Mouse (Mus musculus): ENCODE results near the gene Sugp2.

Gene Sugp2

DNA sequence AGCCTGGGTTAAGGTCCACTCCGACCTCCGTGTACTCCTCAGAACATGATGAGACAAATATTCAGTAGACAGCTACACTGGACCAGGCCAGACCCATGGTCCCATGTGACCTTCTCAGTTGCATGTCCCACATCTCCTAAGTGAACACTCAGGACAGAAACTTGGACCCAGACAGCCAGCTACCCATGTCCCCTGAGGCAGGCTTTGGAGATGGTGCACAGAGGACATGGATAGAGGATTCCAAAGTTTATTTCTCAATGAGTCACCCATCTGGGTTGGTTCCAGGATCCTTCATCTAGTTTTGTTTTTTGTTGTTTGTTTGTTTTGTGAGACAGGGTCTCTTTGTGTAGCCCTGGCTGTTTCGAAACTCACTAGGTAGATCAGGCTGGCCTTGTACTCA lies 13.1 kb upstream of the Sugp2 start:
- no peak for DNase-seq

DNA sequence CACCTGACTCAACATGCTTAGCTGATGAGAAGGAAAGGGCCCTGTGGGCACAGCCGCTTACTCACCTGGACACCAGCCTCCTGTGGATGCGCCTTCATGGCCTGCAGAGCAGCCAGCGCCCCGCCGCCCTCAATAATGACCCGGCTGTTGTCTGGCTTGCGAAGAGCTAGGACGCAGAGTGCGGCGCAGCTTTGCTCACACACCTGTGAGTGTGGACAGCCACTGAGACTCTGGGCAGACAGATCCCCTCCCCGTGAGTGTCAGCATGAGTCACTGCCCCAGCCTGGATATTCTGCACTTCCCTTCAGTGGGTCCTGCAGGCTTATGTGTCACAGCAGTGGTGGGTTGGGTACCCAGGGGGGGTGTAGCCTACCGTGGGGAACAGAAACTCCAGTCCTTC lies 12.0 kb upstream of the Sugp2 start:
- no peak for DNase-seq

DNA sequence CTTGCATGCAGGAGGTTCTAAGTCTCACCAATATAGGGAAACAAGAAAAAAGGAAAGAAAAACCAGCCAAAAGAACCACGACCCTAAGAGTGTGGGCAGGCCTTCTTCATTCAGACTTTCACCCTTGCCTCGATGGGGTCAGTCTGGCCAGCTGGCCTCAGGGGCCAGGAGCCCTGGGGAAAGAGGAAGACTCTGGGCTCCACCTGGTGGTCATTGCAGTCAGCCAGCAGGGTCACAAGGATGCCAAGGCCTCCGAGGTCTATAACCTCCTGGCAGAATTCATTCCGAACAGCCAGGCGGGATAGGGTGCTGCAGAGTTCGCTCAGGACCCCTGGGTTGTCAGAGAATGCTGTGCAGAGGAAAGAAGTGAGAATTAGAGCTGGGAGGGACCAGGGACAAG lies 10.7 kb upstream of the Sugp2 start:
- peak; percentile 80 to 87 for DNase-seq

DNA sequence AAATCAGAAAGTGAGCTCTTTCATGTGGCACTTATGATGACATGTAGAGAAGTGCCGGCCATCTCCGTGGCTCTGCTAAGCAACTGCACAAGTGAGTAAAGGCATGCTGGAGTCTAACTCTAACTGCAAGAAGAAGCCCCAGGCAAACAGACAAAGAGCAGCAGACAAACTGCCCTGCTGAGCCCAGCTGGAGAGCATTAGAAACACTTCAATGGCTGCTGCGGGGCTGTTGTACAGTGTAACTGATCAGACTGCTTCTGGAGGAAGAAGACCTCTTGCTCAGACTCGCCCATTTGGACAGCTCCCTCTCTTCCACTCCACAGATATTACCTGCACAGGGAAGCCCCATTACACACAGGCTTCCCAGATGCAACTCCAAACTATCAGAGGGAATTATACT lies 6.0 kb upstream of the Sugp2 start:
- no peak for DNase-seq

DNA sequence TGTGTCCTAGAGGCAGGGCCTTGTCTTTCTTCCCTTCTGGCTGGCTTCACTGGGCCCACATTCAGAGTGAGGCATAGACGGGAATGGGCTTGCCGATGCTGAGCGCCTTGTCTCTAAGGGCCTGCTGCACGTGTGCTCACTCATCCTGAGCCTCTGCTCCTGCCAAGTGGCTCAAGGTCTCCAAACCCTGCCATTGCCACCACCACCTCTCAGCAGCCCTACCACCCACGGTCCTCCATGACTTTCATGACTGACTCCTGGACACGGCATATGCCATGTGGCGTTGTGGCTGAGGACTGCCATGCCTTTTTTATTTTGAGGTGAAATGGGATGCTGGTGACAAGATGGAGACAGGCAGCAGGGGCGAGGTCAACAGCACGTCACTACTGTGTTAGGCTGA lies 3.2 kb upstream of the Sugp2 start:
- DNase-seq = no peak

DNA sequence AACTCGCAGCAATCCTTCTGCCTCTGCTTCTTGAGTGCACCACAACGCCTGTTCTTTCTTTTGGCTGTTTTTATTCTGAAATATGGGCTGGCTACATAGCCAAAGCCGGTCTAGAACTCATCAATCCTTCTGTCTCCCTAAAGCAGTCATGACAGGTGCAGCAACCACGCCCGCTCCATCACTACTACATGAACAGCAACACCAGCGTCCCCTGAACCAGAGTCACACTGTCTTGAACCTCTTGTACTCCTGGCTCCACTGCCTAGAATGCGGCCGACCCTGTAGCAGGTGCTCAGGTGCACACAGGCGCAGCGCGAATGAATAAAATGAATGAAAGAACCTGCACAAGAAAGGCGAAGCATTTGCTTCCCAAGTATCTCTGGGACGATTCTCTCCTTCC lies 420 bp upstream of the Sugp2 start:
- no peak for DNase-seq

DNA sequence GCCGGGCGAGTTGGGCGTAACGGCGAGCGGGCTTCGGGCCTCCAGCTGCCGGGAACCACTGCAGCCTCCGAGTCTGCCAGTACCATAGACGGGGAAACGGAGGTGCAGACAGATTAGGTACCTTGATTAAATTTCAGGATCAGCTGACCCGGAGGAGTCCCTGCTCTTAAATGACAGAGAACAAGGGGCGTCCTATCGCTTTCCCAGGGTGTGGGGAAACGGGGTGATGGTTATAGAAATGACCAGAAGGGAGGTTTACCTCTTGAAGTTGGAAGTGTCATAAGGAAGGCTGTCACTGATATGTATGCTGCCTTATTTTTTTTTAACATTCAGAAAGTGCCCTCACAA lies 729 bp downstream of the Sugp2 start:
- no peak for DNase-seq

DNA sequence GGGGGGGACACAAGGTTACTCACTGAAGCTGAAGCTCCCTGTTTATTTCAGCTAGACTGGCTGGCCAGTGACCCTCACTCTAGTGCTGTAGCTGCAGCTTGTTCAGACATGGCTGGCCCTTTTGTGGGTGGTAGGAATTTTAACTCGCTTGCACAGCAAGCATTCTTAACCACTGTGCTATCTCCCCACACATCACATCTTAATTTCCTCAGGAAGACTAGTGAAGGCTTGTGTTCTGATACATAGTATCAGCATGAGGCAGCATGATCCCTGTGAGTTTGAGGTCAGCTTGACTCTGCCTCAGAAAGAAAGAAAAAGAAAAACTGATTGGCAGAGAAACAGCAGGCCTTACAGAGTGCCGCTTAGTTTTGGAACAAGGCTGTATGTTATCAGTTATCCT lies 3.8 kb downstream of the Sugp2 start:
- no peak for DNase-seq

DNA sequence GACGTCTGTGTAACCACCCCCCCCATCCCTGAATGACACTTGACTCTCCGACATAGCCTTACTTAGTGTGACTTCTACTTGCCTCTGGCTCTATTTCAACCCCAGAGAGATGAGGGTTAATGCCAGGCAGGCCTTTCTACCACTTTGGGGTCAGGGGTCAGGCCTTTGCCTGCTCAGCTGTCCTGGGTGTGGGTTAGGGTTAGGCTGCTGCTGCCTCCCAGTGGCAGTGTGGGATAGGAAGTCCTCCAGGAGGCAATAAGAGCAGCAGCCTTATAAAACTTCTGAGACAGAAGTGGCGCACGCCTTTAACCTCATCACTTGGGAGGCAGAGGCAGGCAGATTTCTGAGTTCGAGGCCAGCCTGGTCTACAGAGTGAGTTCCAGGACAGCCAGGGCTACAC lies 6.6 kb downstream of the Sugp2 start:
- DNase-seq = peak in 1 of 2 experiments; percentile 30

DNA sequence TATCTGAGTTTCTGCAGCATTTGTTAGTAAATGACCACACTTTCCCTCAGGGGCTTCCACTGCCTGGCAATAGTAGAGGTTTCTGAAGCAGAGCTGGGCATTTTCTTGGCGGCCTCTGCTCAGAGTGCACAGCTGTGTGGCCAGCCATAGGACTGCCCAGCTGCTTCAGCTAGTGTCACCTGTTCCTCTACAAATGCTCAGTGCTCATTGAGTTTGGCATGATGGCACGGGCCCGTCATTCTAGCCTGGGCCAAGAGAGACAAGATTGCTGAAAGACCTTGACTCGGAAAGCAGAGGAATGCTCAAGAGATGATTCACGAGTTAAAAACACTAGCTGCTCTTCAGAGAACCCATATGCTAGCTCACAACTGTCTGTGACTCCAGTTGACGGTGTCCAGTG lies 12.6 kb downstream of the Sugp2 start:
- no peak for DNase-seq

DNA sequence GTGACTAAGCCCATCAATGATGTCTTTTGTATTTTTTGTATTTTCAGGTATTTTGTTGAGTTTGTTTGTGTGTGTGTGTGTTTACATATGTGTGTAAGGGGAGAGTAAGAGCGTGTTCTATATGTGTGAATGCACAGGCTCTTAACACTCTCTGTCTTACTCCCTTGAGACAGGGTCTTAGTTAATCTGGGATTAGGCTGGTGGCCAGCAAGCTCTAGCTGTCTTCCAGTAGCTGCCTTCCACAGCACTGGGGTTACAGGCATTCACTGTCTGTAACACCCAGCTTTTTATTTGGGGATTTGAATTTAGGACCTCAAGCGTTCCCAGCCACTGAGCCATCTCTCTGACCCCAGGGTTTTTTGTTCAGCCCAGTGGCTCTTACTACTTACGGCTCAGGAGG lies 13.8 kb downstream of the Sugp2 start:
- DNase-seq = no peak

DNA sequence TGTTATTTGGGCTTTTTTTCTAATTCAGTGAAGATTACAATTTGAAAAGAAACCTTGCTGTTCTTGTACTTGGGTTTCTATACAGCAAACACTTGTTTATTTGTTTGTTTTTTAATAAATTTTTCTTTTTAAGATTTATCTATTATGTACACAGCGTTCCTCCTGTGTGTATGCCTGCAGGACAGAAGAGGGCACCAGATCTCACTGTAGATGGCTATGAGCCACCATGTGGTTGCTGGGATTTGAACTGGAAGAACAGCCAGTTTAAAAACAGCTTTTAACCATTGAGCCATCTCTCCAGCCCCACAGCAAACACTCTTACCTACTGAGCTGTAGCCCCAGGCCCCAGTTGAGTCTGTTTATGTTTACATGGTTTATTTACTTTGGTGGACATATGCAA lies 20.6 kb downstream of the Sugp2 start:
- DNase-seq = no peak

DNA sequence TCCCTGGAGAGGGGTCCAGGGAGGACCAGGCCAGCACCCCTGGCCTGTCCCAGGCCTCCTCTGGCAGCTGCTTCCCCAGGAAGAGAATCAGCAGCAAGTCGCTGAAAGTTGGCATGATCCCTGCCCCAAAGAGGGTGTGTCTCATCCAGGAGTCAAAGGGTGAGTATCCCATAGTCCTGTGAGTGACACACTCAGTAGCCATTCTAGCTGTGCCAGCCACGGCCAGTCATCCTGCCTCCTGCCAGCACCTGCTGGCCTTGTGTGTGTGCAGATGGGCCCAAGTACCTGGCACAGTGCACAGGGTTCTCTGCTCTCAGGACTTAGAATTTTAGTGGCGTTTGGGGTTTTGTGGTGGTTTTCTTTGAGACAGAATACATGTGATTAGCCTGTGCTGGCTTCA lies 23.4 kb downstream of the Sugp2 start:
- DNase-seq = no peak

DNA sequence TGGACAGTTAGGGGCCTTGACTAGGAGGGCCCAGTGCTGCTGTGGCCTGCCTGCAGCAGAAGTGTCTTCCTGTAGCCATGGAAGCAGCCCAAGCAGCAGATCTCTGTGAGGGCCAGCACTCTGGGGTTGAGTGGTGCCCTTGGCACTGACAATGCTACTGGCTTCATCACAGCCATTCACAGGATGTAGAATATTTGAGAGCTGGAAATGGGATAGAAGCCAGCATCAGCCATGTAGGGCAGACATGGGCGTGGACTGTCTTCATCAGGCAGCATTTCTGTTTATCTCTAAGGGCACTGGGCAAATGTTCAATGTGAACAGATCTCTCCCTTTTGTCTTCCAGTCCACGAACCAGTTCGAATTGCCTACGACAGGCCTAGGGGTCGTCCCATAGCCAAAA lies 24.6 kb downstream of the Sugp2 start:
- DNase-seq = no peak

DNA sequence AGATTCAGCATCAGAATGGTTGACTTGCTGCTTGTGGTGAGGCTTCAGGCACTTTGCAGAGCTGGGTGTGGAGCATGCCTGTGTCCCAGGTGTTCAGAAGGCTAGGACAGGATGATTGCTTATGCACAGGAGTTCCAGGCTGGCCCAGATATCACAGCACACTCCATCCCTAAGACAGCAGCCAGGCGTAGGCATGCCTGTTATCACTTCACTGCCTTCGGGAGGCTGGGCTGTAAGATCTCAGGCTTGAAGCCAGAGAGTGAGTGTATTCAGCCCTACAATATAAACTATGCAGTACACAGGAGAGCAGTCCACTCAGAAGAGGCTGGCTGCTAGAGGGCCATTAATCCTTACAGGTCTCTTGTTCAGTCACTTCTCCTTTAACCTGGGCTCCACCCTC lies 25.0 kb downstream of the Sugp2 start:
- DNase-seq = no peak

DNA sequence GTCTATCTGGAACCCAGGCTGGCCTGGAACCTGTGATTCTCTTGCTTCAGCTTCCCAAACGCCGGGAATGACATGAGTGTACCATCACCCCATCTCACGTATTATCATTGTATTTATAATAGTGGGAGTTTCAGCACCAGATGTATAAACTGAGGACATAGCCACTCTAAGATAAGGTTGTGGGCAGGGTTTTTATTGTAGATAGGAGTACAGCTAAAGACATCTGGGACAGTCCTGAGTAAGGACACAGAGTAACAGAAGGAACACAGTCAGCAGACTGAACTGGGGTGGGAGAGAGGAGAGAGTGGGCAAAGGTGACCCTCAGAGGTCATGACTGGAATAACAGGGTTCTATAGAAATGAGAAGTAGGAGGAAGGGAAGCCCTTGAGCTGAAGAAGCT lies 33.6 kb downstream of the Sugp2 start:
- no peak for DNase-seq

DNA sequence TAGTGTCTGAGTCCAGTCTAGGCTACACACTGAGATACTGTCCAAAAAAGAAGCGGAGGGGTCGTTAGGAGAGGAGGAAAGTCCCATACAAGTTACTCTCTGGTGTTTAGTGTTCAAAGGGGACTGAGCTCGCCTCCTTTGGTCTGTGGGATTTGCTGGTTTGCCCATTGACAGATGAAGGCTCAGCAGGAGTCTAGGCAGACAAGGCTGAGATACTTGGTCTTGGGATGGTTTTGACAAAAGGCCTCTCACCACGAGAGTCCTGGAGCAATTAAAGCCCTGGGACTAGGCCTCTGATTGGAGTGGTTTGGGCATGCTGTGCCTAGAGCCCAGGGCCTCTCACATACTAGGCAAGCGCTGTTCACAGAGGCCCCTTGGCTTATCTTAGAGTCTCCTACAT lies 34.3 kb downstream of the Sugp2 start:
- DNase-seq = no peak

DNA sequence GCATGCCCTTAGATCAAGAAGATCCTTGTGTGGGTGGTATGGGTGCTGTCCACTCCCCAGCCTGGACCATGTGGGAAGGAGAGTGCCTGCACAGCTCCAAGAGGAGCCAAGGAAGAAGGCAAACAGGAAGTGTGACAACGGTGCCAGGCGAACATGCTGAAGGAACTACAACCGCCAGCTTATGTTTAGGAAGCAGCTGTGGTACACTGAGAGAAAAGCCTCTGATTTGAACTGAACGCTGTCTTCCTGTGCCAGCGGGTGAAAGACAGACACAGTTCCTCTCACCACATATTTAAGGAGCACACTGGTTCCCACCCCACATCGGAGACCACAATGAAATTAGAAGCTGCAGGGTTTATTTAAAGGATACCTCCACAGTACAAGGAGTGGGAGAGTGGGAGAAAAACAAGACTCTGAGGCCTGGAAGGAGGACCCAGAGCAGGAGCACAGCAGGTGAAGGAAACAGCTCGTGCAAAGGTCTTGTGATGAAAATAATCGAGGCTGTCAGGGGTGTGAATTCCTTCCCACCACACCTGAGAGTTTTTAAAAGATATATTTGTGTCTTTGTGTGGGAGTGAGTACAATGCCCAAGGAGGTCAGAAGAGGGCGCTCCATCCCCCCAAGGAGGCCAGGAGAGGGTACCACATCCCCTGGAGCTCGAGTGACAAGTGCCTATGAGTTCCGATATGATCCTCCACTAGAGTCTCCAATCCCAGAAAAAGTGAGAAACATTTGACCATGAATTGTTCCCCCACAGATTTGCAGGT lies 35.0 kb downstream of the Sugp2 start:
- DNase-seq = peak in 1 of 2 experiments; percentile 39

DNA sequence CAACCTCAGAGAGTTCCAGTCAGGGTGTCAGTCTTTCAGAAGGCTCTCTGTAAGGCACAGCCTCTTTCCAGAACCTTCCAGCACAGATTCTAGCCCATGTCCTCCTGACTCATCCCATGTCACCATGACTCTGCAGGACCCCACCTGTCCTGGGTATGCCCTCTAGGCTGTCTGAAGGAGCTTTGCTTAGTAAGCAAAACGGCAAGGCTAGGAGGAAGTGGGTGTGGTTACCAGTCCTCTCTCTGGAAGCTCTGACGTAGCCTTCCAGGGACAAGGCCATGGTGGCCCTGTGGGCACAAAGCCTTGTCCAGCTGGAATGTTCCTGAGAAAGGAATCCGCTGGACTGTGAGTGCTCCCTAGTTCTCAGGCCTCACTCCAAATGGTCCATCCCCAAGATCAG lies 38.9 kb downstream of the Sugp2 start:
- peak; percentile 16 to 59 for DNase-seq

DNA sequence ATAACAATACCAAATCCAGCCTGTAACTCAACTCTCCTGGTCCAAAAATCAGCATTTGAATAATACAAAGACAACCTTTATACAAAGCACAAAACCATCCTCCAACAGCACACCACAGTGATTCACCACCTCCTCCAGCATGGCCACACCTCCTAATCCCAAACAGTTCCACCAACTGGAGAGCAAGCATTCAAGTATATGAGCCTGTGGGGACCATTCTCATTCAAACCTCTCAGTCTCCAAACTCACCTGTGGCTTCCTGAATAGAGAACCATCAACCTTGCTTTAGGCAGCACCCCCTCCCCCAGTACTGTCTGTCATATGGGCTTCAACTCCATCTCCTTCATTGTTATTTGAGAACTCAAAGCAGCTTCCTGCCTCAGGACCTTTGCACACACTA lies 40.3 kb downstream of the Sugp2 start:
- no peak for DNase-seq

DNA sequence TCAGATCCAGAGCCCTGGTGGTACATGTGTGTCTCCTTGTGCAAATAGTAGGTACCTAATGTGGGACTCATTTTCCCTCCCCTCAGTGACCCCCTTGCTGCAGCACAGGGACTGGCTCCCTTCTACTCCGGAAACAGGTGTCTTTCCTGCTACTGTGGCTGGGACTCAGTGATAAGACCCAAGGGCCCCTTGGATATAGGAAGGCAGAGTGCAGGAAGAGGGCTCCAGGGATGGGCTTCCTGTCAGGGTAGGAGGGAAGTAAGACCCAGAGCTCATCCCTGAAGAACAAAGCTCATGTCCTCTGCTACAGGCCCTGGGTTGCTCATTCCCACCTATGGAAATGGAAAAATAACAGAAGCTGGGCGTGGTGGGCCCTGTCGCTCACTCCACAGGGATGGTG lies 42.5 kb downstream of the Sugp2 start:
- DNase-seq = peak; percentile 43 to 75

DNA sequence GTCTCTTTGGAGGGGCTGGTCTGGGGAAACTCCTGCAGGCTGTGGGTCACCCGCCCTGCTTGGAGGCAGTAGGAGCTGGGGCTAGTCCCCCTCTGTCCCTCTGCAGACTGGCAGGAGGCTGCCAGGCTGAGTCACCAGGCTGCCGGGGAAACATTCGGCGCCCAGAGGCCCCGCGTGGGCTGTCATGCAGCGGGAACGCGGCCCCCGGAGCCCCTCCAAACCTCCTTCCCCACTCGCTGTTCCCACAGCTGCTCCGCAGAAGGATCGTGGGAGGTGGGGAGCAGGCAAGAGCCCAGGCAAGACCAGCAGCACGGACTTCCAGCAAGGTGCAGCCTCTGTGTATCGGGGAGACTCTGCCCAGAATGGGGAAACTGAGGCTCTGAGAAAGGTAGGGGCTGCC lies 44.1 kb downstream of the Sugp2 start:
- DNase-seq = no peak

DNA sequence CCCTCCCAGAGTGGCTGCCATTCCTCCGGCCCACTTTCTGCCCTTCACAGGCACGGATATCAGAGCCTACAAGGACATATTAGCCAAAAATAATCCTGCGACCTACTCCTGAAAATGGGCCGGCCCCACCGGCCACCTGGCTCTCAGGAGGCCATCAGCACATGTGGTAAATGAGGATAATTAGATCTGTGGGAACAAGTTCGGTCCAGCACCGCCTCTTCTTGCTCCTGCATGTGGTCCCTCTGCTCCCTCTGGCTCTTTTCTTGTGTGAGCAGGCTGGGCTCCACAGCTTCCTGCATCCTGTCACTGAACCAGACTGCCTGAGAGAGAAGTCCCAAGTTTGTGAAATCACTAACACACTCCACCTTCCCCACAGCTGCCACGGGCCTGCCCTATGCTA lies 45.2 kb downstream of the Sugp2 start:
- no peak for DNase-seq

DNA sequence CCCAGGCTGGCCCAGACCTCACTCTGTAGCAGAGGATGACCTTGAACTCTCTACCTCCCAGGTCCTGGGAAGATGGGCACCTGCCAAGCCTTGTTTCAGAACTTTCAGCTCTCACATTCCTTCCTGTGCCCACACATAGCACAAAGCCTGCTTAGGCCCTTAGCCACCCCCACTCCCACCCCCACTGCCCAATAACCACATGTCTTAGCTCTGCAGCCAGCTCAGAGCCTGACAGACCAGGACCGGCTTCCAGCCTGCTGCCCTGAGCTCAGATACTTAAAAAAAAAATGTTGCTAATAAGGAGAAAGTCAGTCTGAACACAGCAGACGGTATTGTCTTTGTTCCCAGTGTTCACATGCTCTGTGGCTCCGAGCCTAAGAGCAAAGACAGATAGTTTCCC lies 47.0 kb downstream of the Sugp2 start:
- DNase-seq = no peak

DNA sequence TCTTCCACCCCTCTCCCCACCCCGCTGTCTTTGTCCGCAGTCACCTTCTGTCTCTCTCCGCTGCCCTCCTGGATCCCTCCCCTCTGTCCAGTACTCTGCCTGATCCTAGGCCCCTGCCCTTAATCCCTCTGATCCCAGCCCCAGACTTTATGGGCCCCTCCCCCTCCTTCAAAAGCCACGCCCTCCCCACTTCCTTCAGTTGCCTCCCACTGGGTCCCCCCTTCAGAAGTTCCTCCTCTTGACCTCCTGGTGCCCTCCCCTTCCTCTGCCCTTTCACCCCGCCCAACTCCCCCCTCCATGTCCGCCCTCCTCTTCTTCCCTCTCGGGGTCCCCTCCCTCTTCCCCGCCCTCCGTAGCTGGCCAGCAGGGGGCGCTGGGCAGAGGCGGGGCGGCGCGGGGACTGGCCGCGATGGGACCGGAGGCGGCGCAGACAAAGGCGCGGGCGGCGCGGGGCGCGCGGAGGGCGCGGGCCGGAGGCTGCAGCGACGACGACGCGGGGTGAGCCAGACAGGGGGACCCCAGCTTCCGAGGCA lies 48.6 kb downstream of the Sugp2 start, which contains the start of gene Homer3:
Gene Homer3, plus strand, starts transcription at position 225 of the 533 bp plus-strand sequence.
- DNase-seq = peak; percentile 93 to 96
